Mouse (Mus musculus): ENCODE results near the gene Zfp26. TPM values are rescaled to one million over a fixed set of nuclear protein-coding genes. Genes with fewer than 3 reads are reported as not detected.

Zfp26 gene
- polyA plus RNA-seq, 1 experiment, result 6.6 TPM

DNA sequence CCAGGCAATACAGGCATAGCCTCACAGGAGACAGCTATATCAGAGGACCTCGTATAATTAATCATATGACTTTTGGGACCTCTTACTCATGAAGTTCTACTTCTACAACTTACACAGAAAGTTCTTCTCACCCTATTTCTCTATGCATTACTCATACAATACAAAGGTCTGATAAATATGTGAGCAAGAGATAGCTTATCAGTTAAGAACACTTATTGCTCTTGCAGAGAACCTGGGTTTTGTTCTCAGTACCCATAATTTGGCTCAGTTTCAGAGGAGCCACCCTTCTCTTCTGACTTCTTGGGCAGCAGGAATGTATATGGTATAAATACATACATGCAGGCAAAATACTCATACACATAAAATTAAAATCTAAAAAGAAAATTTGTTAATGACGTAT, 50.6 kb downstream of the Zfp26 start:
- WGBS, result 82% methylated on average over 2 of the region's 2 CpGs
- no peak for TF ChIP-seq CTCF (IDR thresholded peaks at IDR 0.05; ENCODE audit: control insufficient read depth, insufficient read depth, low read length)
- no peak for TF ChIP-seq POLR2A (IDR thresholded peaks at IDR 0.05; ENCODE audit: borderline replicate concordance, control insufficient read depth, low read depth, low read length)
- Histone ChIP-seq H3K4me3 (replicated peaks; ENCODE audit: control insufficient read depth, low read depth, low read length) (no peak overlapping the region), H3K27ac (ENCODE audit: control insufficient read depth, insufficient read depth, low read depth, low read length, poor library complexity) (no peak overlapping the region), H3K4me1 (ENCODE audit: control insufficient read depth, insufficient read depth, low read length) (no peaks in the 10 kb centered on the region)

DNA sequence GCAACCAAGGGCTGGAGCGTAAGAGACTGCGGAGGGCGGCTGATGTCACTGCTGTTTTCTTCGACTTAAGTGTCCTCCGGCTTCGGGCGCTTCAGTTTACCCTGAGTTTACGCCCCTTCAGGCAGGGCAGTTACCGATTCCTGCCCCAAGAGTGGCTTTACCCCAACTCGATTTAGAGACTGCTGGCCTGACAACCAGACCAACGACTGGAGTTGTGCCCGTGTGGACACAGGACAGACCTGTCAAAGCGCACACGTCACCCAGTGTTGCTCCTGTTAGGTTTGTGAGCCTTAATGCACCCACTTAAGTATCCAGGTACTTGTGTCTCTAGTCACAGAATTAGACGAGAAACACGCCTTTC, 74.6 kb downstream of the Zfp26 start:
- WGBS, result 14% methylated on average over 16 of the region's 16 CpGs
- Histone ChIP-seq H3K27ac (ENCODE audit: control insufficient read depth, insufficient read depth, low read depth, low read length, poor library complexity) (no peak overlapping the region), H3K4me3 (replicated peaks; ENCODE audit: control insufficient read depth, low read depth, low read length) (peak overlapping the region; percentile 83), H3K4me1 (ENCODE audit: control insufficient read depth, insufficient read depth, low read length) (no peaks in the 10 kb centered on the region; the same call in 1 of the 2 replicates)
- no peak for TF ChIP-seq POLR2A (IDR thresholded peaks at IDR 0.05; ENCODE audit: borderline replicate concordance, control insufficient read depth, low read depth, low read length)
- no peak for TF ChIP-seq CTCF (IDR thresholded peaks at IDR 0.05; ENCODE audit: control insufficient read depth, insufficient read depth, low read length)

DNA sequence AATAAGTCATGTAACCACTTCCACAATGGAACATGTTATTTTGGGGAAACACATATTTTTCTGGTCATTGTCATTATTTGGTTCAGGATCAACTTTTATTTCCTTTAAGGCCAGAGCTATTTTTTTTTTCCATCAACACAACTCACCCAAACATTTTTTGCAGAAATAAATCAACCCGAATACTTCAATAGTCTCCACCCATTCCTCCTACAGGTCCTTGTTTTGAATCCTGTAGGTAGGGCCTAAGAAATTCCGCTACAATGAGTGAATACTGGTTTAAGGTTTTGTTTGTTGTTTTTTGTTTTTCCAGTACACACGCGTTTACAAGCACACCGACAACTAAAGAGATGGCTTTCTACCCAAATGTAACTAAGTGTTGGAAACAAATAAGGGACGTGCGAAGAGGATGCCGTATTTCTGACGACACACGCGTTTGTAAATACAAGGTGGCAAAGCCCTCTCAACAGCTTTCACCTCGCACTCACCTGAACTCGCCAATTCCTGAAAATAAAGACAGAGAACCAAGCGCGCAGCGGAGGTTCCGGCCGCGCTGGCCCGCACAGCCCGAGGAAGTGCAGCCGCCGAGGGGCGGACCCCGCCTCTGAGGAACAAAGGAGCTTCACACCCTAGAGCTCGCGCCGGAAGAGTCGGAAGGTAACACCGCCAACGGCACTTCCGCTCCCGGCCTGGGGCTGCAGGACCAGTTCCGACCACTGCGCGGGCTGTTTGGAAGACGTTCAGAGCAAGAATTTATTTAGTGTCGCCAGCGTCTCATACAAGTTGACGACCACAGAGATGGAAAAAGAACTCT, 75.2 kb downstream of the Zfp26 start, which contains the start of gene Zfp560:
TSS of gene Zfp560 (minus strand) at position 646 of the 811 bp plus-strand sequence.
- TF ChIP-seq CTCF (IDR thresholded peaks at IDR 0.05; ENCODE audit: control insufficient read depth, insufficient read depth, low read length), result peak; percentile 55
- peak; percentile 80; the same call in 1 of the 2 replicates for TF ChIP-seq POLR2A (IDR thresholded peaks at IDR 0.05; ENCODE audit: borderline replicate concordance, control insufficient read depth, low read depth, low read length)
- no peaks in the 10 kb centered on the region; the same call in 1 of the 2 replicates for H3K4me1 ChIP-seq (ENCODE audit: control insufficient read depth, insufficient read depth, low read length)
- H3K4me3 ChIP-seq (replicated peaks; ENCODE audit: control insufficient read depth, low read depth, low read length), result peak within 1 kb of the TSS; percentile 83
- under 1% methylated on average over 40 of the region's 40 CpGs for WGBS
- peak within 1 kb of the TSS; percentile 35; the same call in 1 of the 2 replicates for H3K27ac ChIP-seq (ENCODE audit: control insufficient read depth, insufficient read depth, low read depth, low read length, poor library complexity)

DNA sequence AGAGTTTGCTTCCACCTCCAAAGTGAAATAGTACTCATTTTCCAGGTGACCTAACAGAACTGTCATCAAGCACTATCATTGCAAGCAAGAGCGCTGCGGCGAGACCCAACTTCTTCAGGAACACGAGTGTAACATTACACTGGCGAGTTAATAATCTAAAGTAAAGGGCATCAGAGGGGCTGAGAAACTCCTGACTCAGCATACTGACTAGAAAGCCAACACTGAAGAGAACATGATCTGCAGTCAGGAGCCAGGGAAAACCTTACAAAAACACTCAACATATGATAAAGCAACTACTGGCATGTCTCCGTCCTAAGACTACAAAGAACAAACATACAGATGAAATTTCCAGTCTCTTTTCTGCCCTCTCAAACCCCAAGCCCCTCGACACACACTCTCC, 76.3 kb downstream of the Zfp26 start:
- WGBS, result 81% methylated on average over 7 of the region's 7 CpGs

More for the DNA sequence above, 76.3 kb downstream of the Zfp26 start:
- Histone ChIP-seq H3K4me3 (replicated peaks; ENCODE audit: control insufficient read depth, low read depth, low read length) (no peak overlapping the region), H3K4me1 (ENCODE audit: control insufficient read depth, insufficient read depth, low read length) (no peaks in the 10 kb centered on the region; the same call in 1 of the 2 replicates), H3K27ac (ENCODE audit: control insufficient read depth, insufficient read depth, low read depth, low read length, poor library complexity) (no peak overlapping the region)
- no peak for TF ChIP-seq POLR2A (IDR thresholded peaks at IDR 0.05; ENCODE audit: borderline replicate concordance, control insufficient read depth, low read depth, low read length)
- TF ChIP-seq CTCF (IDR thresholded peaks at IDR 0.05; ENCODE audit: control insufficient read depth, insufficient read depth, low read length), result no peak

Other genes starting within 250 kb of the Zfp26 start
- gene Olfr871, start 248.0 kb downstream of the Zfp26 start, polyA plus RNA-seq (2011; ENCODE audit: insufficient read depth, insufficient read length, low replicate concordance, missing spikeins), result not detected in 2 replicates
- not detected in 2 replicates for gene Olfr872, start 223.0 kb downstream of the Zfp26 start, polyA plus RNA-seq (2011; ENCODE audit: insufficient read depth, insufficient read length, low replicate concordance, missing spikeins)
- not detected in 2 replicates for gene Olfr39, start 177.8 kb downstream of the Zfp26 start, polyA plus RNA-seq (2011; ENCODE audit: insufficient read depth, insufficient read length, low replicate concordance, missing spikeins)
- 0.93 and 1.5 TPM in 2 replicates for gene Olfr873, start 161.6 kb downstream of the Zfp26 start, polyA plus RNA-seq (2011; ENCODE audit: insufficient read depth, insufficient read length, low replicate concordance, missing spikeins)
- gene Olfr18, start 124.1 kb downstream of the Zfp26 start, polyA plus RNA-seq (2011; ENCODE audit: insufficient read depth, insufficient read length, low replicate concordance, missing spikeins), result 0.56 TPM in 1 of 2 replicates, not detected in the other
- 4.6 and 16.3 TPM in 2 replicates for gene Zfp560, start 75.0 kb downstream of the Zfp26 start, polyA plus RNA-seq (2011; ENCODE audit: insufficient read depth, insufficient read length, low replicate concordance, missing spikeins)
- gene Zfp426, start 32.6 kb upstream of the Zfp26 start, polyA plus RNA-seq (2011; ENCODE audit: insufficient read depth, insufficient read length, low replicate concordance, missing spikeins), result 4.6 and 11.2 TPM in 2 replicates
- 3.0 and 9.8 TPM in 2 replicates for gene Zfp266, start 61.3 kb upstream of the Zfp26 start, polyA plus RNA-seq (2011; ENCODE audit: insufficient read depth, insufficient read length, low replicate concordance, missing spikeins)
- gene Zfp846, start 121.1 kb upstream of the Zfp26 start, polyA plus RNA-seq (2011; ENCODE audit: insufficient read depth, insufficient read length, low replicate concordance, missing spikeins), result 5.5 and 5.9 TPM in 2 replicates
- 137 and 207 TPM in 2 replicates for gene Ubl5, start 182.7 kb upstream of the Zfp26 start, polyA plus RNA-seq (2011; ENCODE audit: insufficient read depth, insufficient read length, low replicate concordance, missing spikeins)
- 10.7 and 28.8 TPM in 2 replicates for gene Fbxl12, start 184.6 kb upstream of the Zfp26 start, polyA plus RNA-seq (2011; ENCODE audit: insufficient read depth, insufficient read length, low replicate concordance, missing spikeins)
- gene Pin1, start 191.9 kb upstream of the Zfp26 start, polyA plus RNA-seq (2011; ENCODE audit: insufficient read depth, insufficient read length, low replicate concordance, missing spikeins), result 4.3 and 8.3 TPM in 2 replicates

Data from bone marrow, adult 2 months (tissue).